Mouse (Mus musculus) C2C12 (cell line): ENCODE measurements around the gene Slc25a30. TPM values are rescaled to one million over a fixed set of nuclear protein-coding genes. Genes with fewer than 3 reads are reported as not detected.

Experiments used
- H3K27me3 ChIP-seq: one replicate; pipeline ENCODE4 v1.6.1; 2011; ENCODE audit not compliant: control insufficient read depth, insufficient read depth, insufficient read length
- H3K36me3 ChIP-seq: one replicate; pipeline ENCODE4 v1.6.1; 2011; ENCODE audit not compliant: control insufficient read depth, insufficient read depth
- H3K4me3 ChIP-seq: one replicate; pipeline ENCODE4 v1.5.1; 2011; ENCODE audit warnings: mild to moderate bottlenecking, control low read depth; ENCODE audit not compliant: poor library complexity, insufficient read depth, severe bottlenecking
- H3K79me2 ChIP-seq: one replicate; pipeline ENCODE4 v1.6.1; 2011; ENCODE audit not compliant: control insufficient read depth, insufficient read depth
- H3K79me3 ChIP-seq: one replicate; pipeline ENCODE4 v1.6.1; 2011; ENCODE audit warnings: low read depth, control low read depth
- H3ac ChIP-seq: one replicate; pipeline ENCODE3; 2011; ENCODE audit warnings: low read depth; ENCODE audit not compliant: control insufficient read depth, insufficient read length
- CEBPB ChIP-seq: IDR thresholded peaks from one replicate; pipeline ENCODE4 v1.6.1; 2011; ENCODE audit warnings: low read depth, mild to moderate bottlenecking, control low read depth, moderate library complexity
- CTCF ChIP-seq: IDR thresholded peaks from one replicate; pipeline ENCODE4 v1.5.1; 2011; ENCODE audit not compliant: control insufficient read depth, insufficient read depth, insufficient read length
- FOSL1 ChIP-seq: IDR thresholded peaks from one replicate; pipeline ENCODE4 v1.8.0; 2011; ENCODE audit warnings: mild to moderate bottlenecking, low read length; ENCODE audit not compliant: poor library complexity, insufficient read depth, severe bottlenecking
- MAX ChIP-seq: IDR thresholded peaks from one replicate; pipeline ENCODE4 v1.6.1; 2011; ENCODE audit warnings: mild to moderate bottlenecking, control low read depth
- MYOD1 ChIP-seq: IDR thresholded peaks from one replicate; pipeline ENCODE4 v1.6.1; 2011; ENCODE audit warnings: low read depth; ENCODE audit not compliant: control insufficient read depth, insufficient read length
- MYOG ChIP-seq: IDR thresholded peaks from one replicate; pipeline ENCODE4 v1.6.1; 2011; ENCODE audit not compliant: control insufficient read depth, insufficient read length; ENCODE audit errors: extremely low read depth
- USF1 ChIP-seq: IDR thresholded peaks from one replicate; pipeline ENCODE4 v1.6.1; 2011; ENCODE audit warnings: low read depth, mild to moderate bottlenecking, control low read depth, moderate library complexity
- polyA plus RNA-seq: library from polyadenylated mRNA; unstranded; fragments of >200 nt; fragmentation: generic; extraction: Trizol; gene quantifications from one replicate; pipeline ENCODE4 v1.2.1, GENCODE M21; 2012; ENCODE audit warnings: missing spikeins

The Slc25a30 gene
- polyA plus RNA-seq, 1 experiment, result 15.9 TPM

DNA sequence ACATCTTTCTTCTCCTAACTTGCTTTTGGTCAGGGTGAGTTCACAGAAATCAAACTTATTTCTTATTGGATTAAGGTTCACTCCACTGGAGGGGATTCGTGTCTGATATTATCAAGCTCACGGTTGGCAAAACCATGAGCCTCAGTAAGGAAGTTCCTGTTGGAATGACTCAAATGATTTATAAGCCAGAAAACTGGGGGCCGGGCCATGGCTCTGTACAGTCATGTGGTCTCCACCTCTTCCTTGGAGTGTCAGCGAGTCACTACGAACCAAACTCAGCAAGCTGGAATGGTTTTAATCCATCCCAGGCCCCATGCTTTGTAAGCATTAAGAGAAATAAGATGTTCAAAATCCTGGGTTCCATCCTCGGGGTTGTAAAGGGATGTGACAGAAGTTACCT lies 29.9 kb downstream of the Slc25a30 start:
- H3K4me3 ChIP-seq, result no peak overlapping the region
- H3K36me3 ChIP-seq, result peaks cover 23% of the 10 kb centered on the region
- H3K79me3 ChIP-seq, result peaks cover 23% of the 10 kb centered on the region
- TF ChIP-seq MYOG (no peak), MAX (no peak), MYOD1 (no peak), CEBPB (no peak), CTCF (no peak), USF1 (no peak), FOSL1 (no peak)
- H3ac ChIP-seq, result no peak overlapping the region
- peaks cover 23% of the 10 kb centered on the region for H3K79me2 ChIP-seq
- H3K27me3 ChIP-seq, result no peaks in the 10 kb centered on the region

DNA sequence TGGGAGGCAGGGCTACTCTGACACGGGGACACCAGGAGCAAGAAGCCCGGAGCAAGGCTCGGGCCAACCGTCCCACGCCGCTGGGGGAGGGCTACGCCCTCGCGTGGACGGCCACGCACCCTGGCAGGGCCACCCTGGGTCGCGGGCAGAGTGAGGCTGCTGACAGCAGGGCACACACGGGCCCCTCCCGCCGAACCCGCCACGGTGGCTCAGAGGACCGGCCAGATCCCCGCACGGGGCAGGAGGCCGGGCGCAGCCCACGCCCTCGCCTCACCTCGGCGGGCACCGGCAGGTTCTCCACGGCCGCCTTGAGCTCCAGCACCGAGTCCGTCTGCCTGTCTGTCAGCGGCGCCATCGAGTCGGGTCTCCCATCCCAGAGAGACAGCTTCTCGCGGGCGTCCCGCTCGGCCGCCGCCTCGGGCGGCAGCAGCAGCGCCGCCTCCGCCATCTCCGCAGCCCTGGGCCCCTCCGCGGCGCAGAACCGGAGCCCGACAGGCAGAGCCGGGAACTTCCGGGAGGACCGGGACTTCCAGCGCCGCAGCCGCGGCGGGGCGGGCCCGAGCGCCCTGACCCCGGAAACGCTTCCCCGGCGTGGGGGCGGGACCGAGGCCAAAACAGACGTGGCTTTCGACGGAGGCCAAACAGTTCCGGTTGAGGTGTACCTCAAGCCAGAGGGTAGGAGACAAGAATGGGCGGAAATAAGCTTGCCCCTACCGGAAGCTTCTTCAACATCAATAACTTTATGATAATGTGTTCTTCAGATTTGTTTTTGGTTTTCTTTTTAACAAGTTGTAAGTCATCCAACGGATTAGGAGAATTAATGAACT lies 32.6 kb downstream of the Slc25a30 start, which contains the start of gene Cog3:
Gene Cog3 (minus strand): TSS at position 527 of the 827 bp plus-strand sequence.
- H3K4me3 ChIP-seq, result peak within 1 kb of the TSS; percentile 92
- no peaks in the 10 kb centered on the region for H3K27me3 ChIP-seq
- H3ac ChIP-seq, result peak within 1 kb of the TSS; percentile 90
- peaks cover 47% of the 10 kb centered on the region for H3K79me3 ChIP-seq
- peaks cover 51% of the 10 kb centered on the region for H3K79me2 ChIP-seq
- no peaks in the 10 kb centered on the region for H3K36me3 ChIP-seq
- TF ChIP-seq CTCF, result peak; percentile 44
- TF ChIP-seq USF1, result no peak
- no peak for TF ChIP-seq FOSL1
- TF ChIP-seq MYOG, result no peak
- no peak for TF ChIP-seq CEBPB
- TF ChIP-seq MAX, result peak; percentile 55

DNA sequence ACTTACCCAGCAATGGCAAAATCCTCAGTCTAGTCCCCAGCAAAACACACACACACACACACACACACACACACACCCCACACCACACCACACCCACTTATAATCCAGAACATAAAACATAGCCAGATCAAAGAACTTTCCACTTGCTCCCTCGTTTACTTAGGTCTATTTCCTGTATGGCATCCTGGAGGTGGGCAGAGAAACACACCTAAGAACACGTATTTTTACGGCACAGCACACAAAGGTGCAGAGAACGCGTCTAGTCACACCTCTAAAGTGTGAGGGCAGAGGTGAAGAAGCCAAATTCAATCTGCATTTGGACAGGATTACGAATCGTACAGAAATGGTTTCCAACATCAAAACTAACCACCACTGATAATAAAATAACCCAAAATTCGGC lies 33.6 kb downstream of the Slc25a30 start:
- peak overlapping the region; percentile 92 for H3K4me3 ChIP-seq
- peaks cover 3% of the 10 kb centered on the region for H3K36me3 ChIP-seq
- peaks cover 61% of the 10 kb centered on the region for H3K79me2 ChIP-seq
- peak overlapping the region; percentile 46 for H3ac ChIP-seq
- no peaks in the 10 kb centered on the region for H3K27me3 ChIP-seq
- TF ChIP-seq MYOG (no peak), CTCF (no peak), MYOD1 (no peak), USF1 (no peak)
- peaks cover 54% of the 10 kb centered on the region for H3K79me3 ChIP-seq

DNA sequence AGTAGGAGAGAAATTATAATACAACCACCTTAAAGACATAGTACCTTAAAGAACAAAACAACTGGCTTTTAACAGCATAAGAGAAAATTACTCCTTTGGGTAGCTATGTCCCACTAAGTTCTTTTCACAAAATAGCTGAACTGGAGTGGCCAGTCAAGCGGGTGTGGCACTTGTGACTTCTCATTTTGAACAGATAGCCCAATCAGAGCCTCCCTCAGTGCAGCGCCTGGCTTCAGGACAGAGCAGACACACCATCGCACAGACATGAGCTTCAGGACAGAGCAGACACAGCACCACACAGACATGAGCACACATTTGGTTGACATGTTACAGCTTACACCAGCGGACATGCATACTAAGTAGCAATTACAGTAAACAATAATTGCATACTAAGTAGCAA lies 35.8 kb downstream of the Slc25a30 start:
- Histone ChIP-seq H3K79me3 (peaks cover 61% of the 10 kb centered on the region), H3K27me3 (no peaks in the 10 kb centered on the region), H3K4me3 (no peak overlapping the region), H3K79me2 (peaks cover 74% of the 10 kb centered on the region), H3ac (no peak overlapping the region), H3K36me3 (peaks cover 7% of the 10 kb centered on the region)
- TF ChIP-seq MYOD1, result no peak

DNA sequence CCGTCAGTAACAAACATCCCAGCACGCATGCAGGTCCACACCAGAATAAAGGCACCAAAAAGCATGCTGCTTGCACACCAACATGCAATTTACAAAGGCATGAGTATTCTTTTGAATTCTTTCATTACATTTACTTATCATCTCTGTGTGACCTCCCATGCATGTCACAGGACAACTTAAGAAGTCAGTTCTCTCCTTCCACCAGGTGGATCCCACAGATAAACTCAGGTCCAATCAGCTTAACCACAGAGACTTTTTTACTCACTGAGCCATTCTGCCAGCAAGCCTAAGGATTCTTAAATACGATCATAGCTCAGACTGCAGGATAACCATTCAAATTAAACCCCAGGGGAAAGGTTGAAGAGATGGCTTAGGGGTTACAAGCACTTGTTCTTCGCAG lies 37.7 kb downstream of the Slc25a30 start:
- Histone ChIP-seq H3K79me2 (peaks cover 72% of the 10 kb centered on the region), H3K27me3 (no peaks in the 10 kb centered on the region), H3K36me3 (peaks cover 18% of the 10 kb centered on the region), H3ac (no peak overlapping the region), H3K4me3 (no peak overlapping the region), H3K79me3 (peaks cover 59% of the 10 kb centered on the region)
- no peak for TF ChIP-seq CEBPB
- TF ChIP-seq MAX, result no peak
- no peak for TF ChIP-seq FOSL1
- TF ChIP-seq MYOD1, result no peak
- no peak for TF ChIP-seq USF1
- no peak for TF ChIP-seq MYOG
- TF ChIP-seq CTCF, result no peak

DNA sequence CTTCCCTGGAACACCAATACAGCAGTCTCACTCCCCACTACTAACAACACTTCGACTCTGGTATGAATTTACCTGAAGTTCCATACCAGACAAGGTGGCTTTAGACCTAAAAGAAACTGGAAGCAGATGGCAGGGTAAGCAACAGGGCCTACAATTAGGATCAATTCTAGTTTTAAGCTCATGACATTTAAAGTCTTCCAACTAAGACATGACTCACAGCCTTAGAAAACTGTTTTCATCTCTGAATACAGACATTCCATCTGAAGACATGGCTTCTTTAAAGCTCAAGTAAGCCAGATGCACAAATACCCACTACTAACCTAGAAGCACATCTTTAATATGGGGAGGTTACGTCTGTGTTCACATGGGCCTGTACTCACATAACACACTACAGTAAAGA lies 38.9 kb downstream of the Slc25a30 start:
- H3K4me3 ChIP-seq, result no peak overlapping the region
- no peaks in the 10 kb centered on the region for H3K27me3 ChIP-seq
- peaks cover 30% of the 10 kb centered on the region for H3K36me3 ChIP-seq
- H3ac ChIP-seq, result no peak overlapping the region
- H3K79me3 ChIP-seq, result peaks cover 48% of the 10 kb centered on the region
- peaks cover 61% of the 10 kb centered on the region for H3K79me2 ChIP-seq
- TF ChIP-seq USF1, result no peak
- no peak for TF ChIP-seq MYOD1
- TF ChIP-seq MAX, result no peak
- no peak for TF ChIP-seq FOSL1
- TF ChIP-seq MYOG, result no peak
- TF ChIP-seq CEBPB, result no peak
- TF ChIP-seq CTCF, result no peak
